Mouse (Mus musculus): Measurements from ENCODE around the gene Btg2.

Gene Btg2

DNA sequence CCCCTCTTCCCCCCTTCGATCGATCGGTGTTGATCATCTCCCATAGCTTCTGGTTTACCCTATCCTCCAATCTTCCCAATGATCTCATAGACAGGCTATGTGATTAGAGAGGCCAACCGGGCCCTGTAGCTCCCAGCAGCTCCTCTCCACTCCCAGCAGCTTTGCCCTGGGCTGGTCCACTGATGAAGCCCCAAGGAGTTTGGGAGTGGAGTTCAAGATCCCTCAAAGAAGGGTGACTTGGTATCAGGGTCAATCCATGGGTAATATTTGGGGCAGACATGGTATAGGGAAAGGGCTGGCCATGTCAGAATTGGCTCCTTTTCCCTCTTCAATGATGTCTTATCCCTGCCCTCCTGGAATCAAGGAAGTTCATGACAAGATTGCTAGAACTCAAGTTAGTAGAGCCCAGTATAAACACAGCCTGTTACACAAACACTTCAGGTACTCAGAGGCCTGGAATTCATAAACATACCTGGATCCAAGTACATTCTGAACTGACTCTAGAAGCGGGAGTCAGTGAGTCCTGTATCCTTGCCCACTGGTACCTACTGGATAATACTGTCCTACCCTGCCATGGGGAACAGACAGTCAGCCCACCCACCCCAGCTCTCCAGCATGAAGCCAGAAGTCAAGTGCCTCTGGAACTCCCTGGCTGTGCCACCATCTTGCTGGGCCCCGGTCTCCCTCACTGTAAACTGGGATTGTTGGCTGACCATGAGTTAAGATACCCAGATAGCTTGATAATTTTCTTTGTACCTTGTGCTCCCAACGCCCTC lies 18.3 kb upstream of the Btg2 start:
- no peak for DNase-seq

DNA sequence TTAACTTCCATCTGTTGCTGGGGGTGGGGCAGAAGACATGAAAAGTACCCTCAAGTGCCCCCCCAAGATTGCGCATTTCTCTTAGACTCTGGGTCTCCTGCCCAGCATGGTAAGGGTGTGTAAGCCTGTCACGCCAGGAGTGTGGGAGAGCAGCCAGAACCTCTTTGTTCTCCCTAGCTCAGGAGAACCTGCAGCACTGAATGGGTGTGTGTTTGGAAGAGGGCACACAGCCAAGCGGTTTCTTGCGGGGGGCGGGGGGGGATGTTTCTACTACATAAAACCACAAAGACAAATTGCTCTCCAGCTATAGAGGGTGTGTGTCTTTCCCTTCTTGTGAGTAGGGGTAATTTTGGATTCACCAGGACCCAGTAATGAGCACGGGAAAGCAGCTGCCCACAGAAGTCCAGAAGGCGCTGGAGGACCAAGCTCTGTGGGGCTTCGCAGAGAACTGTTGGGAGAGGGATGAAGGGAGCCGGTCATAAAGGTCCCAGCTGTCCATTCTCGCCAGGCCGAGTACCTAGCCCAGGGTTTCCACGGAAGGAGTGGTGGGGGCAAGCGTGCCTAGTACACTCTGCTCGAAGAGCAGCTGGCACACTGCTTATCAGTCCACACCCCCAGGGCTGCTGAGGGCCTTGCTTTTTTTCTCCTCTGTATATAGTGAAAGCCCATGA lies 17.5 kb upstream of the Btg2 start:
- DNase-seq: no peak

DNA sequence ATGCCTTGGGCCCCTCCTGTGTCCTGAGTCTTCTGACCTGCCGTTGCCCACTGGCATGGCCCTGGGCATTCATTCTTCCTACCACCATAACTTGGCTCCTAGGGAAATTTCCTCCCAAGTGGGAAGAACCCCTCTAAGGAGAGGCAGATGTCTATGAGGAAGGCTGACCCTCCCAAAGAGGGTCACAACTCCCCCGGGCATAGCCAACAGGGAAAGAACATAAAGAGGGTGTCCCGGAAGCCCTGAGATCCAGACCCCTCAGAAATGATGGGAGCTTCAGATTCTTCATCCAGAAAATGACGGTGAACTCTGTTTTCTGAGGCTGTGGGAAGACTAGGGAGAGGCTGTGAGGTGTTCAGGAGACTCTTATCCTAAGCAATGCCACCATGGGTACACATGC lies 16.8 kb upstream of the Btg2 start:
- no peak for DNase-seq

DNA sequence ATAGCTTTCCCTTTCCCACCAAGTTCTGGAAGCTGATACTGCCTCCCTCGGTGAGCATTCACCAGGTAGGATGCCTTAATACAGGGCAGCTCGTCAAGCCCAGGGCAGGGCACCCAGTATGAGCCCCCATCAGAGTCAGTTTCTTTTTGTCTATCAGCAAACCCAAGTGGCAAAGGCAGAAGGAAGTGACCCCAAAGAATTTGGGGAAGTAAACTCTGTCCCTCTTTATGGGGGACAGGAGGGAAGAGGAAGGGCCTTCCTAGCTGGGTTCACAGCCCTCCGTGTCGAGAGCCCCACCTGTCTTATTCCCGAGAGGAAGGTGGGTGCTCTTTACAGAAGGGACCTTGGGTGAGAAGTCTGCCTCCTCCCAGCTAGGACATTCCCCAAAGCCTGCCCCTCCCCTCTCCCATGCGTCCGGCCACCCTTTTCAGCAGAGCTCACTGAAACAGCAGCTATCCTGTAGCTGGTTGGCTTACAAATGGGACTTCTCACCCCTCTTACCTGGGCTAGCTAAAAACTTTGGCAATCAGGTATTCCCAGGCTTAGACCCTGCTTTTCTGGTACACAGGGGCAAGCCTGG lies 16.2 kb upstream of the Btg2 start:
- DNase-seq: no peak

DNA sequence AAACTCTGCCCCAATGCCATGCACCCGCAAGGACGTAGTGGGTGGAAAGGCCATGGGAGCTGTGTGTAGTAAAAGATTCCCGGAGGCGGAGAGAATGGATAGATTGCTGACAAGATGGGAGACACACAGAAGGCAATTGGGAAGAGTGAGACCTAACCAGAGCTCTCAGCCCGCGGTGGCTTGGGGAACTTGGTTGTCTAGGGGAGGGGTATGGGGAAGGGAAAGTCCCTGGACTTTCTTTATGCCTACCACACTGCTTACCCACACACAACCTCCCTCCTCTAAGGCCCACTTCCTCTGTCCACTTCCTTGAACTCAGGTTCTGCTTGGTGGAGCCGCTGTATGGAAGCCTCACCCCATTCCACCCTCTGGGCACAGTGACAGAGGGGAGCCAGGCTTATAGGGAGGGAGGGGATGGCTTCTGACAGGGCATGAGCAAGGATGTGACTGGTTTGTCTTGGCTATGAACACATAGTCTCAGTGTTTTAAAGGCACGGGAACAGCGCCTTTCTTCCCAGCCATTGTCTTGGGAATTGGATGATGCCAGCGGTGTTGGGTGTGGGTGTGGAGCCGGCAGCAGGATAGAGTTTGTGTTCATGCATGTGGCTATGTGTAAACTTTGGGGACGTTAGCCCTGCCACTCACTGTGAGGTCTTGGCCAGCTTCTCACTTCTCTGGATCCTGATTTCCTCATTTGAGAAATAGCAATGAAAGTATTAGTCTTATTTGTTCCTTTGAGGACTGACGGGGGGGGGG lies 15.0 kb upstream of the Btg2 start:
- DNase-seq: no peak

DNA sequence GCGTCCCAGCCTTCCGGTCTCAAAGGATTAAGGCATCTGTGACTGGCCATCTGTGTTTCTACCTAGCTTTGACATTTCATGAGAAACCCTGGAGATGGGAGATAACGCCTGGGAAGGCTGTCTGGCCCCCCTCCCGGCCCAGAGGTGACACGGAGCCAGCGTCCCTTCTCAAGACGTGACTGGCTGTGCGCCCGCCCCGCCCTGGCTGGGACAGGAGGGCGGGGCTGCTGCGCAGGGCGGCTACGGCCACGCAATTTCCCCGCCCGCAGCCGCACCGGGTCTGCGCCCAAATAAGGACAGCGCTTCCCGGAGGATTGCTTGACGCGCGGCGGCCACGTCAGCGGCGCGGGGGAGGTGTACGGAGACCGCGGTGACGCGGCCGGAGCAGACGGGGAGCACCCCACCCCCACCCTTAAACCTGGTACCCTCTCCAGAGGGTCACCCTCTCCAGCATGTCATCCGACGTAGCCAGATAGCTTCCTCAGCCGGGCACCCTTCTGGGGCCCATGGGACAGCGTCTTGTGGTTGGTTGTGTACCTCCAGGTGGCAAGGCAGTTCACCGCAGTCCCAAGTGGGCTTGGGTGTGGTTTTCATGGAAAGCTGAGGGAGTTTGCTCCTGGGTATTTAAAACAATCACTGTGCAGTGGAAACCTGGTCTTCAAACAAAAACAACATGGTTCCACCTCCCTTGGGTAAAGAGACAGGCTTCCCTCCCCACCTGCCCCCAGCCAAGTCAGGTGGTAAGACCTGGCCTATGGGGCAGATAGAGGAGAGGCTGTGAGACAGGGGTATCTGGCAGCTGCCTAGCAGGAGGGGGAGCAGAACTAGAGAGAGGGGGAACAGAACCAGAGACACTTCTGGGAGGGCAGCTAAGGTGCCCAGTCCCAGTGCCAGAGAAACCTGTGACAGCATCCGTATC lies 14.2 kb upstream of the Btg2 start:
- DNase-seq: peak; percentile 97

DNA sequence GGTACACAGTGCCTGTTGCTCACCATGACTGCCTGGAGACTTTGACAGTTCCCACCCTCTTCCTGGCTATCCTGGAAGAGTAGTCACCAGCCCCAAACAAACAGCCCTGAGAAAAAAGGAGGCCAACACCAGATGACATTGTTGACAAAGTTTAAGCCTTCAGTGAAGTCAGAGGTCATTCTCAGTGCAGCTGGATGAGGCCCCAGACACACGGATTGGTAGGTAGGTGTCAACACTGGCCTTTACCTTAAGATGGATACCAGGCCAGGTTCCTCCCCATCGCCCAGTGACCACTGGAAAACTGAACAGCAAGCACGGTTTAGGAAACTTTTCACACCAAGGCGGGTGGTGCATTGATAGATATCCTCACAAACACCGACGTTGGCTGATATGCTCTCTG lies 13.4 kb upstream of the Btg2 start:
- DNase-seq: no peak

DNA sequence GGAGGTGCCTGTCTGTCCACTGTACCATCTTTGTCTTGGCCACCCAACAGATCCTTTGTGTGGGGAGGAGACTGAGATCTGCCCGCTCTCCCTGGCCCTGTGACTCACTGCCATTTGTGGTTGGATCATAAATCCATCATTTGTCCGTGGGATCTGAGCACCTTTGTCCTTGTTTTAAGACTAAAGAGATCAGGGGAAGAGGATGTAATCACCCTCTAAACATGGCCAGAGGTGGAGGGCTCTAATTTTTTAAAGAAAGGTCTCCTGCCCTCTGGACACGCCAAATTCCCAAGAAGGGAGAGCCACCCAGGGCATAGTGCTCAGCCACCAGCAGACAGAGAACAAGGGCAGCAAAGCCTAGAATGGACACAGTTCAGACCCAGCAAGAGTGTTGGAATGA lies 12.9 kb upstream of the Btg2 start:
- DNase-seq: no peak

DNA sequence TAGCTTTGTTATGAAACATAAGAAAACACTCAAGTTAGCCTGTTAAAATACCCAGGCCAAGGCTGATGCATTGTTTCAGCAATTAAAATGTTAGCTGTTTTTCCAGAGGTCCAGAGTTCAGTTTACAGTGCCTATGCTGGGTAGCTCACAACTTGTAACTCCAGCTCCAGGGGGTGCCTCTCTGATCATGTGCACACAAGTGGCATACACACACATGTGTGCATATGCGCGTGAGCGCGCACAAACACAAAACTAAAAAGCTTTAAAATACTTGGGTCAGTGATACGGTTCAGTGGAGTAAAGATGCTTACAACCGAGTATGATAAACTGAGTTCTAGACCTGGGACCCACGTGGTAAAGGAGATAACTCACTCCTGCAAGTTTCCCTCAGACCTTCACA lies 10.2 kb upstream of the Btg2 start:
- no peak for DNase-seq

DNA sequence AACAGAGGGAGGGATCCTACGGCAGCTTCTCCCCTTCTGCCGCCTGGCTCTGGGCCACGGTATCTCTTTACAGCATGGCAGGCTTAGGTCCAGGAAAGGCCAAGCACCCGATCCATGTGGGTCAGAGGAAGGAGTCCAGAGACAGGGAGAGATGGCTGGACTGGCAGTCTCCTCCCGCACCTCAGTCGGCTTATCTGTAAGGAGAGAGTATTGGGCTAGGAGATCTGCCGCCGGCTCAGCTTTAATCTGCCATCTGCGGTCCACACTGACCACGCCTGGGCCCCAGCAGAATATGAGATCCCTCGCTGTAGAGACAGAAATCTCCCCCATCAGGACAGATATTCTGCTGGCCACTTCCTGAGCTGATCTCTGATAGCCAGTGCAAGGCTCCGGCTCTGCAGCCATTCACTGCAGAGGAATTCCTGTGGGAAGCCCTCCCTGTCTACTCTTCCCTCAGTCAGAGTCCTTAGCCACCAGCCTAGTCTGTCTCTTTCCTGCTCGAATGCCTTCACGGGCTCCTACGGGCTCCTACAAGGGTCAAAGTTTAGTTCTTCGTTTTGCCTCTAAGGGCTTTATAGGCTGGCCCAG lies 8.0 kb upstream of the Btg2 start:
- peak; percentile 61 for DNase-seq

DNA sequence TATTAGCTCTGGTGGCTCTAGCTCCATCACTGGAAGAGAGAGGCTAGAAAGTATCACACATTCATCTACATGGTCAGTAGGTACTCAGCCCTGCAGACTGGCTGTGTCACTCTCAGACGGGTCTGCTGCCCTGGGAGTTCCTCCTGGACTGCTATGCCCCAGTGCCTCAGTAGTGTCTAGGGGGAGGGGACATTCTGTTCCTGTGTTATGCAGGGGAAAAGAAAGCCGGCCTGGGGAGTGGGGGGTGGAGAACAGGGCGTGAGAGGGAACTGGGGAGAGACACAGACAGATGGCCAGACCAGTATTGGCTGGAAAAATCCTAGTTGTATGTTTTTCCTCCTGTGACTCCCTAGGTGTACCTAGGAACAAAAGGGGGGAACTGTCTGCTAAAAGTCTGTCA lies 7.1 kb upstream of the Btg2 start:
- DNase-seq: no peak

DNA sequence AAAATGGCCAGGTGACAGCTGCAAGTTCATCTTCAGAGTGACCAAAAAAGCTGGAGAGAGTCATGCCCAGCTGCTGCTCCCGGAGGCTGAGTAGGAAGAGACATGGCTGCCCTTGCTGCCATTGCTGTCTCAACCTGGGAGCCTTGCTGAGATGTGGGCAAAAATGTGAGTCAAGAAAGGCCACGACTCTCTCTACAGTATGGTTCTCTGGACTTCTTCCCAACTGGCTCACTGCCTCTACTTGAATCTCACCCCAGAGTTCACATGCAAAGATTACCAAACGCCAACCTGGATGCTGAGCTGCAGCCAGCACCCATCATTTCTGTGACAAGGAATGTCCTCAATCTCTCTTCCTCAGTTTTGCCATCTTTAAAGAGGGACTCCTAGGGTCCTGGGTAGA lies 5.2 kb upstream of the Btg2 start:
- DNase-seq: no peak

DNA sequence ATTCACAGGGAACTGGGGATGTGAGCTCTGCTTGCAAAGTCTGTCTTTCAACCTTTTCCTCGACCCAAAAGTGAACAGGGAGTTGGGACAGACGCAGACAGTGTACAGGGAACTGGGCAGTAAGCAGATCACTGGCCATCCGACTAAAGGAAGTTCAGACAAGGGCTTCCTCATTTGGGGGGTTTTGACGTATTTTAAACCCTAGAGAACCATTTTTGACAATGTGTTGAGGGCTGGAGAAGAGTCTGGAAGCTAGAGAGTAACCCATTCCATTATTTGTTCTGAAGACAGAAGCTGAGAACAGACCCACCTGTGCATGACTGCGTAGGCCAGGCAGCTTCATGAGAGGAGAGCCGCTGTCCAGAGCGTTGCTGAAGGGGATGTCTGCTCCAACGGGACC lies 4.8 kb upstream of the Btg2 start:
- no peak for DNase-seq

DNA sequence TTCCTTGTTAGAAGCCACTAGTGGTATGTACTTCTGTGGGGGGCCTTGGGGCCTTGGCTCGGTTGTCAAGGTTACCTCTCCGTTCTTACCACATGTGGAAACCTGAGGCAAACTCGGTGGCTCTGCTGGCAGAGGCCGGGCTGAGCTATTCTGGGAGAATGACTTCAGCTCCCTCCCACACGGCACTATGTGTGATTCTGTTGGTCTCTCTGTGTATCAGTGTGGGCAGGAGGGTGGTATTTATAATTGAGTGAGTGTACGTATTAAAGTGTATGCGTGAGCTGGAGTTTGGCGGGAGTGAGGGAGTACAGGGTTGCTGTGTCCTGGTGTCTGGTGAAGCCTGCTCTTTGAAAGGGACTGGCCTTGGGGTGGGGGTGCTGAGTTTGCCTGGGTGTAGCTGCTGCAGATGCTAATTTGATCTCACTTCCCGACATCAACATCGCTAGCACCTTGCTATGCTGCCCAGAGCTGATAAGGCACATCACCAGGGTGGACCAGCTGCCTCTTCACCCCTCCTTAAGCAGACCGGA lies 4.1 kb upstream of the Btg2 start:
- no peak for DNase-seq

DNA sequence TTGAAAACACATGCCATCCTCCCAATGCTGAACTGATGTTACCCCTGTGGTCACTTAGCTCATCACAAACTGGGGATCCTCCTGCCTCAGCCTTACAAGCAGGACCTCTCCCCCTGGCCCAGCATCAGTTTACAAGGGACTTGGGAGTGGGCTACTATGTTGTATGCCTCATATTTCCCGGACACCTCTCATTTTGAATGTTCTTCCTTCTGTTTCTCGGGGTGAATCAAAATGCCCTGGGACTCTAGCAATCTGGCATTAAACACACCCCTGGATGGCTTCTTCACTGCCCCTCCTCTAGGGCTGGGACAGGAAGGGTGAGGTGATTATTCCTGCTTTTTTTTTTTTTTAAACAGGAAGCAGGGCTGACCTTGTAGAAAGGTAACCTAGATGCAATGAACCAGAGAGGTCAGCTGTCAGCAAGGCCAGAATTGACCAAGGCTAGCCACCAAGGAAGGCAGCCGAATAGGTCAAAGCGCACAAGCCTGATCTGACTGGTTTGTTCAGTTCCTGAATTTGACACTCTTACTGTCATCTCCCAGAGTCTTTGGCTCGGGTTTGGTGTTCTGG lies 2.0 kb upstream of the Btg2 start:
- DNase-seq: no peak

DNA sequence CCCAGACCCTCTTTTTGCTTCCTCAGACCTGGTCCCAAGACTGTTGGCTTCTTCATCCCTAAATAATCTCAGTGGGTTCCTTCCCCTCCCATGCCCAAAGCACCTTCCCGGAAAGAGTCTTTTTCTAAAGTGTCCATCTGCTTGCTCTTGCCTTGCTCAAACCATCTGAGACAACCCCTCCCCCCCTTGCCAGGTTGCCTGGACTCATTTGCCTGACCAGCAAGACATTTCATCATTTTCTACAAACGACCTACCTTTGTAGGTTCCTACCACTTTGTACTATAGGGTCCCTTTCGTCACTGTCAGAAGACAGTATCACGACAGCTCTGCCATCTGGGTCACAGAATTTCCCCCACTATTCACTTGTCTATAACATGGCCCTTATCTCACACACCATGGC lies 1.5 kb upstream of the Btg2 start:
- DNase-seq: no peak

DNA sequence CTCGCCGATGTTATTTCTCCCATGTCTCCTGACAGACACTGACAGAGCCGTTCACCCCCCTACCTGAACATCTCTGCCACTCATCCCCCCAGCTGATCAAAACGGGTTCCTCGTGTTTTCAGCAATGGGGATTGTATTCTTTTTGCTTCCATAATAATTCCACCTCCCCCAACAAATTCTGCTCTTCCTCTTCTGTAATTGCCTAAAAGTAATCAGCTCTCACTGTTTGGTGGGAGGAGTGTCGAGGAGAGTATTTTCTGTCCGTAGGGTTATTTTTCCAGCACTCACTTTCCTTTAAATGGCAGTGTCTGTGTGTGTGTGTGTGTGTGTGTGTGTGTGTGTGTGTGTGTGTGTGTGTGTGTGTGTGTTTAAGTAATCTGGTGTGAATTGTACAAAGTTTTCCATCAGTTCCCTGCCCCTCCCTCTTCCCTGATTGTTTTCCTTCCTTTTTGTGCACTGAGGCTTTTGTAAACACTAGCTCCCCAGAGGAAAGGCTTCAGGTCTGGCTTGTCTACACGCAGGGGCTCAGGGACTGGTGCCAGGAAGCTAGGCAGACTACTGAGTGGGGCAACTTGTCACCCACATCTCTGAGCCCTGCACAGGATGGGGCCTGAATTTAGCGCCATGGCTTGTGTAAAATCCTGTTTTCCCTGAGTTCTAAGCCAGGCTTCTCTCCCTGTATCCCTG lies 700 bp upstream of the Btg2 start:
- DNase-seq: peak; percentile 83

DNA sequence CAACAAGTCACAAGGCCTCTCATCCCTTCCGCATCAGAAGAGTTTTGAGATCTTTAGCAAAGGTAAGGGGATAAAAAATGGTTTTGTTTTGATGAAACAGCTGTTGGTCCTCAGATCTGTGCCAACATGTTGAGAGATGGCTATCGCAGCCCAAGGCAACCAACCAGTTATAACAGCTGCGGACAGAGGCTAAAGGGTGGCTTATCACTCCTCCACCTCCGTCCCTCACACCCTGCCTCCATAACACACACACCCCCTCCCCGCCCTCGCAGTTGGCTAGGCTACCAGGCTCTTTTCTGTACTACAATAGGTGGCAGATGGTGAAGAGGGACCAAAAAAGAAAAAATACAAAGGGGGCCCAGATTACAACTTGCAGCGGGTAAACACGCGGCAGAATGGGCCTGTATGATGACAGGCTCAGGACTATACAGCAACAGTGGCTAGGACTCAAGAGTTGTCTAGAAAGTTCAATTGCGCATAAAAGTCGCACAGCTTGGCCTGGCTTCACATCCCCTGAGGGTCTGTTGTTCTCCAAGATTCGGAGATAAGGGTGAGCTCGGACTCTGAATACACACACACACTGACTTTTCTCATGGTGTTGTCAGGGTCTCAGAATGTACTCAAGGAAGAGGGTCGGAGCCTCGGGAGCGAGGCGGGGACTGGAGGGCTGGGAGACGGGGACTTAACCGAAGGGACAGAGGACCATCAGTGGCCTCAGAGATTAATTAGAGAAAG lies 692 bp downstream of the Btg2 start:
- peak; percentile 58 for DNase-seq

DNA sequence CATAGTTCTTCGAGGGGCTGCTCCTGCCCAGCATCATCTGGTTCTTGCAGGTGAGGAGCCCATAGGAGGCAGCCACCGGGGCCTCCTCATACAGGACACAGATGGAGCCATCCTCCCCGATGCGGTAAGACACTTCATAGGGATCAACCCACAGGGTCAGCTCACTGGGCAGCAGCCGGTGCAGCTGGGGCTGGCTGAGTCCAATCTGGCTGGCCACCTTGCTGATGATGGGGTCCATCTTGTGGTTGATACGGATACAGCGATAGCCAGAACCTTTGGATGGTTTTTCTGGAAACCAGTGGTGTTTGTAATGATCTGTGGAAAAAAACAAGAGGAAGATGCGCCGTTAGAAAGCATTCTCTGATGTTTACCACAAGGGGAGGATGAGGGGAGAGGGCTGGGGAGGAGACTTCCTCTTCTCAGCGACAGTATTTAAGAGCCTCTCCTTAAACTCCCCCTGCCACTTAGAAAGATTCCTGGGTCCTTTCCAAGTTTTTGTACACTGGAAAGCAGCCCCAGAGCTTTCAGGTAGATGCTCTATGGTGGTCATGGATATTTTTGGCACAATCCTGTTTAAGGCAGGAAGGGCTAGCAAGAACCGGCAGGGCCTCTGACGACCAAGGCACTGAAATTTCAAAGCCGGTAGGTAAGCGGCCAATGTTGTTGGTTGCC lies 1.4 kb downstream of the Btg2 start:
- peak; percentile 58 for DNase-seq

DNA sequence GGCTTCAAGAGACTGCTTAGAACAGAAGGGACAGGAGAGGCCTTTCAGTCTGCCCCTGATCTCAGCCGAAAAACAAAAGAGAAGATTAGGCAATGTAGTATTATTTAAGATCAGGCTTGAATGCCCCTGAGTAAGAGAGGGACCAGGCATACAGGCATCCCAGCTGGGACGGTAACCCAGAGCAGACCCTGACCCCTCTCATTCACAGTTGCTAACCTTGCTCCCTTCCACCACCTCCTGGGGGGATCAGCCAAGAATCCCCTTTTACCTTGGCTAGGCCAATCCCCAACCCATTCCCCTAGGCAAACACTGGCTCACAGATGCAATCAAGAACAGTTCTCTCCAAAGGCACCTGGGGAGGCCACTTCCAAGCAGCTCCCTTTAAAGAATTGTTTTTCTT lies 2.1 kb downstream of the Btg2 start:
- no peak for DNase-seq

Measured in kidney, postnatal 10 days (tissue).